Mouse (Mus musculus) kidney, embryonic 14.5 days (tissue): ENCODE data around the gene Arhgef40. TPM values are rescaled to one million over a fixed set of nuclear protein-coding genes. Genes with fewer than 3 reads are reported as not detected.

Experiments
- ATAC-seq: fragments of 200-750 bp; cut with Nextera tagmentation; 2 replicates; pipeline ENCODE4 v1.8.0; 2017; ENCODE audit warnings: moderate number of reproducible peaks, mild to moderate bottlenecking, moderate TSS enrichment, moderate library complexity; ENCODE audit not compliant: low FRiP score, low TSS enrichment
- H3K27ac ChIP-seq: fragments of 300-500 bp; sonication (generic); 2 replicates; pipeline ENCODE4 v1.5.1; 2014; ENCODE audit warnings: low read depth, mild to moderate bottlenecking, low read length, moderate library complexity, mixed read lengths
- H3K27me3 ChIP-seq: fragments of 300-500 bp; sonication (generic); 2 replicates; pipeline ENCODE4 v1.6.1; 2014; ENCODE audit warnings: mild to moderate bottlenecking, low read length; ENCODE audit not compliant: control insufficient read depth, insufficient read depth
- H3K36me3 ChIP-seq: fragments of 300-500 bp; sonication (generic); 2 replicates; pipeline ENCODE4 v1.6.1; 2014; ENCODE audit warnings: low read length, mixed read lengths; ENCODE audit not compliant: control insufficient read depth, insufficient read depth
- H3K4me1 ChIP-seq: fragments of 300-500 bp; sonication (generic); 2 replicates; pipeline ENCODE4 v1.6.1; 2014; ENCODE audit warnings: low read length, mixed read lengths; ENCODE audit not compliant: control insufficient read depth, insufficient read depth
- H3K4me2 ChIP-seq: fragments of 300-500 bp; sonication (generic); replicated peaks from 2 replicates; pipeline ENCODE4 v1.6.1; 2014; ENCODE audit warnings: low read depth, mild to moderate bottlenecking, low read length
- H3K4me3 ChIP-seq: fragments of 300-500 bp; sonication (generic); 2 replicates; pipeline ENCODE4 v1.5.1; 2014; ENCODE audit warnings: mild to moderate bottlenecking, low read length
- H3K9ac ChIP-seq: fragments of 300-500 bp; sonication (generic); 2 replicates; pipeline ENCODE4 v1.6.1; 2014; ENCODE audit warnings: low read depth, mild to moderate bottlenecking, low read length, moderate library complexity
- H3K9me3 ChIP-seq: fragments of 300-500 bp; sonication (generic); 2 replicates; pipeline ENCODE4 v1.6.1; 2016; ENCODE audit warnings: low read length; ENCODE audit not compliant: control insufficient read depth
- WGBS: fragments of 180-500 bp; shearing (Covaris S2); extraction: QIAGEN DNeasy Blood & Tissue Kit; methylation state at CpG from one replicate; pipeline ENCODE4 v1.1.7; 2014; 5-methylcytosine and 5-hydroxymethylcytosine counted together
- polyA plus RNA-seq: library from polyadenylated mRNA; unstranded; fragments of >200 nt; fragmentation: Nextera tagmentation; extraction: Ambion mirVana; gene quantifications from 2 replicates; pipeline ENCODE4 v1.2.1, GENCODE M21; 2014

Gene Arhgef40
- polyA plus RNA-seq, 1 experiment from 2014 or later: 74.9 TPM

GRCm38 (mm10) chr14:52019590-52020340, 35.2 kb downstream of the Arhgef40 start:
- H3K4me1 ChIP-seq: peaks cover 48% of the 10 kb centered on the region
- ATAC-seq: peak; percentile 89
- H3K4me2 ChIP-seq: peak overlapping the region; percentile 59

GRCm38 (mm10) chr14:52020486-52021137, 36.1 kb downstream of the Arhgef40 start, which contains the start of gene Zfp219:
TSS of gene Zfp219 (minus strand) at chr14:52020733.
- Histone ChIP-seq H3K27ac (peak within 1 kb of the TSS; percentile 99), H3K36me3 (no peaks in the 10 kb centered on the region), H3K4me1 (peaks cover 44% of the 10 kb centered on the region), H3K27me3 (no peaks in the 10 kb centered on the region), H3K9me3 (no peaks in the 10 kb centered on the region), H3K4me3 (peak within 1 kb of the TSS; percentile 59), H3K9ac (peak within 1 kb of the TSS; percentile 92), H3K4me2 (peak within 1 kb of the TSS; percentile 59)
- 4% methylated on average over 15 of the region's 15 CpGs for WGBS
- ATAC-seq: peak; percentile 58

More at GRCm38 (mm10) chr14:52019590-52020340, 35.2 kb downstream of the Arhgef40 start:
- H3K9me3 ChIP-seq: no peaks in the 10 kb centered on the region
- H3K27ac ChIP-seq: peak overlapping the region; percentile 99
- peak overlapping the region; percentile 92 for H3K9ac ChIP-seq
- WGBS: under 1% methylated on average over 73 of the region's 74 CpGs
- H3K4me3 ChIP-seq: peak overlapping the region; percentile 59
- H3K27me3 ChIP-seq: no peaks in the 10 kb centered on the region
- no peaks in the 10 kb centered on the region for H3K36me3 ChIP-seq

- Histone ChIP-seq H3K27ac (peak overlapping the region; percentile 99), H3K4me1 (peaks cover 39% of the 10 kb centered on the region), H3K4me2 (peak overlapping the region; percentile 59), H3K36me3 (no peaks in the 10 kb centered on the region), H3K9me3 (no peaks in the 10 kb centered on the region), H3K4me3 (peak overlapping the region; percentile 59; the same call in 1 of the 2 replicates), H3K27me3 (no peaks in the 10 kb centered on the region), H3K9ac (peak overlapping the region; percentile 92; the same call in 1 of the 2 replicates)
- 52% methylated on average over 4 of the region's 4 CpGs for WGBS
- ATAC-seq: no peak
These were observed 36.6 kb downstream of the Arhgef40 start for GRCm38 (mm10) chr14:52021138-52021529.

- Histone ChIP-seq H3K27me3 (no peaks in the 10 kb centered on the region), H3K36me3 (no peaks in the 10 kb centered on the region), H3K4me3 (no peak overlapping the region), H3K9me3 (no peaks in the 10 kb centered on the region), H3K4me2 (no peak overlapping the region), H3K9ac (peak overlapping the region; percentile 23; the same call in 1 of the 2 replicates), H3K27ac (peak overlapping the region; percentile 14; the same call in 1 of the 2 replicates), H3K4me1 (peaks cover 34% of the 10 kb centered on the region)
- ATAC-seq: no peak
- WGBS: 88% methylated on average over 8 of the region's 8 CpGs
These were observed 37.2 kb downstream of the Arhgef40 start for GRCm38 (mm10) chr14:52021568-52022212.

- H3K9me3 ChIP-seq: no peaks in the 10 kb centered on the region
- H3K9ac ChIP-seq: no peak overlapping the region
- 55% methylated on average over 3 of the region's 3 CpGs for WGBS
- H3K27ac ChIP-seq: peak overlapping the region; percentile 60
- no peaks in the 10 kb centered on the region for H3K36me3 ChIP-seq
- no peak overlapping the region for H3K4me3 ChIP-seq
- H3K4me2 ChIP-seq: peak overlapping the region; percentile 55
- H3K4me1 ChIP-seq: peaks cover 28% of the 10 kb centered on the region
- no peaks in the 10 kb centered on the region for H3K27me3 ChIP-seq
- ATAC-seq: no peak
These were observed 37.8 kb downstream of the Arhgef40 start for GRCm38 (mm10) chr14:52022244-52022708.

GRCm38 (mm10) chr14:52022709-52023459, 38.4 kb downstream of the Arhgef40 start:
- Histone ChIP-seq H3K4me1 (peaks cover 28% of the 10 kb centered on the region), H3K9me3 (no peaks in the 10 kb centered on the region), H3K4me3 (peak overlapping the region; percentile 23; the same call in 1 of the 2 replicates), H3K9ac (peak overlapping the region; percentile 42), H3K27me3 (no peaks in the 10 kb centered on the region), H3K36me3 (no peaks in the 10 kb centered on the region), H3K27ac (peak overlapping the region; percentile 60), H3K4me2 (peak overlapping the region; percentile 55)
- peak; percentile 45 for ATAC-seq
- WGBS: 5% methylated on average over 23 of the region's 23 CpGs

- H3K9me3 ChIP-seq: no peaks in the 10 kb centered on the region
- WGBS: 89% methylated on average over 2 of the region's 2 CpGs
These were observed 39.6 kb downstream of the Arhgef40 start for GRCm38 (mm10) chr14:52024133-52024532.

GRCm38 (mm10) chr14:52026342-52026741, 41.8 kb downstream of the Arhgef40 start:
- no peak overlapping the region for H3K27ac ChIP-seq
- H3K36me3 ChIP-seq: no peaks in the 10 kb centered on the region
- WGBS: 82% methylated on average over 4 of the region's 4 CpGs
- H3K9ac ChIP-seq: no peak overlapping the region
- H3K9me3 ChIP-seq: no peaks in the 10 kb centered on the region
- H3K4me2 ChIP-seq: no peak overlapping the region
- no peaks in the 10 kb centered on the region for H3K27me3 ChIP-seq
- no peak overlapping the region for H3K4me3 ChIP-seq
- peaks cover 13% of the 10 kb centered on the region for H3K4me1 ChIP-seq
- no peak for ATAC-seq

More at GRCm38 (mm10) chr14:52024133-52024532, 39.6 kb downstream of the Arhgef40 start:
- Histone ChIP-seq H3K36me3 (no peaks in the 10 kb centered on the region), H3K4me2 (no peak overlapping the region), H3K4me1 (peaks cover 20% of the 10 kb centered on the region), H3K9ac (no peak overlapping the region), H3K4me3 (no peak overlapping the region), H3K27ac (no peak overlapping the region), H3K27me3 (no peaks in the 10 kb centered on the region)
- ATAC-seq: no peak
